Mouse (Mus musculus) adrenal gland (tissue): ENCODE results near the gene Acsbg1.
"Not testable (repeated sequence)": the region's sequence is repeated elsewhere in the genome, so short reads cannot be mapped to it uniquely, and the experiment has no call there.

Experiments
- intact Hi-C: fragments of 180-260 bp; cut with DNase I; formaldehyde crosslinking; loops from one replicate; pipeline ENCODE4 v1.15.1; 2025
- long read RNA-seq, 2 experiments: library from polyadenylated mRNA; unstranded; transcript quantifications; one replicate each; pipeline ENCODE4 v2.0.0; 2020; ENCODE audit warnings: borderline replicate concordance in 1 of 2; ENCODE audit not compliant: insufficient replicate concordance in 1 of 2

The Acsbg1 gene
- long read RNA-seq, experiment 1, transcript Acsbg1-201 (14 exons, 2,880 nt) = major isoform, 215 of 257 reads
- long read RNA-seq, experiment 1, partial matches to known transcripts = 29 of 257 reads
- long read RNA-seq, experiment 1, other reads (novel, unspliced or antisense) = 13 of 257 reads
- long read RNA-seq, experiment 2, transcript Acsbg1-201 (14 exons, 2,880 nt) = major isoform, 810 of 961 reads
- long read RNA-seq, experiment 2, partial matches to known transcripts = 91 of 961 reads
- long read RNA-seq, experiment 2, other reads (novel, unspliced or antisense) = 60 of 961 reads

DNA sequence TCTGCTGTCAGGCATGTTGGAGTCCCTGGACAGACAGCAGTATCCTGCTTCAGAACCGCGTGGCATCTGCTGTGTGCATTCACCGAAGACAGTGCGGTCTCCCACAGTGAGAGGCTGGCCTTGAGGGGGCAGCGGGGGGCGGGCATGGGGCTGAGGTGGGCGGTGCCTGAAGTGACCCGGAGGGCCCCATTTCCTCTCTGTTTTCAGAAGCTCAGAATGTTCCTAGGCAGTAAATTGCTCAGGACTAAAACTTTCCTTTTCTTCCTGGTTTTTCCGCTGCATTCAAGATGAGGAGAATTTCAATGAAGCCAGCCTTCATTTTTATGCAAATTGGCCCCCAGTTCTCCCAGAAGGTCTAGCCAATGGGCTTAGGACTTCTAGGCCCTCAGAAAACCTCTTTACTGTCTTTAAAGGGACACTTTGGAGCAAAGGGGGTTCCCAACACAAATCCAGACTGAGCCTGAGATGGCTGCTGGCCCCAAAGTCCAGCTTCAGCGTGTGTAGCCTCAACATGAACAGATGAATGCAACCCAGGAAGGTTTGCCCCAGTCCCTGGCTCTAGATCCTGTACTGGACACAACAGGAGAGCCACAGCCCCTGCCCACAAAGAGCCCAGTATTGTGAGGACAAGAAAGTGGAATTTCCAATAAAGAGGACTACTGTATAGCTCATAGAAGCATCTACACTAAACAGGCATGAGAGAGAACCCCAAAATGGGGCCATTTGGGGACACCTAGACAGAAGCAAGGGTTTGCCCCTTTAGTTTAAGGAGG is at the start of gene Acsbg1:
TSS of gene Acsbg1 (minus strand) at position 266 of the 773 bp plus-strand sequence.
- intact Hi-C loops = no loop called here

DNA sequence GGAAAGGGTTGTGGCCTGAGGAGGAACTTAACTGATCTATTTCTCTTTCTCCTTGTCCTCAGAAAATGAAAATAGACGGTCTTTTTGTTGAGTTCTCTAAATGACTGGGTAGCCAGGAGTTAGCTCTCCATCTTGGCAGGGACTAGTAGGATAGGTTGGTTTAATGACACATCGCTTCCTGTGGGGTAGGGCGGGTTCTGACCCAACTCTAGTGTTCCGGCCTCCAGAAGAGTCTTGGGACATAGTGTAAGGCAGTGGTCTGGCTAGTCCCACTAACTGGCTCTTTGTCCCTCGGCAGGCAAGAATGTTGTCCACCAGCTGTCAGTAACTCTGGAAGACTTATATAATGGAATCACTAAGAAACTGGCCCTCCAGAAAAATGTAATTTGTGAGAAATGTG is 46.4 kb upstream of the Acsbg1 start:
- intact Hi-C loops = no loop called here

DNA sequence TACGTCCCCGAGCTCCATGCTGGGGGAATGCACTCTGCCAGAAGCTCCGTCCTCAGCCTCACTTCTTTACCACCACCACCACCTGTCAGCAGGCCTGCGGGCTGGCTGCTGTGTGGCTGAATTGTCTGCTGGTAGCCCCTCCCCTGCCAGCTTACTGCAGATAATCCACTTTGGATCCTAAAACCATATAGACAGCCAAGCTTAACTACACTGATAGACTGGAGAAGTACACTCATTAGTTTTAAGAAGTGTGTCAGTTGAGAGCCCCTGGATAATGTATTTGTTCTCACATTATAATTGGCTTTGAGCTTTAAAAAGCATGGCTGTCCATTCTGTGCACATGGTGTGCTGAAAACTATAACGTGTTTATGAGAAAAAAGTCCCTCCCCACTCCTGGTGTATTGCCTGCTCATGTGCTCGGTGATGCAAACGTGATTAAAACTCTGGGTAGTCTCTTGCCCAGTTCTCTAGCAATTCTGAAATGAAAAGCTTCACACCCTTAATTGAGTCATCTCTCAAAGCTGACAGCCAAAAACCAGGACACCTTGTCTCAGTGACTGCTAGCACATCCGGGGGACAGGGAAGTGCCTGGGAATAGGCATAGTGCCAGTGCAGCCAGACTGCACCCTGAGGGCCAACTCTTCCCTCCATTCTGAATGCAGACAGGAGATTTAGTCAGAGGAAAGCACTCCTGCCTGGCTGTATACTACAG is 45.8 kb upstream of the Acsbg1 start:
- intact Hi-C loops = no loop called here

GRCm38 (mm10) chr9:54705561-54705960 is 43.9 kb upstream of the Acsbg1 start:
- intact Hi-C loops = no loop called here

GRCm38 (mm10) chr9:54704361-54704760 is 42.7 kb upstream of the Acsbg1 start:
- intact Hi-C loops = no loop called here

DNA sequence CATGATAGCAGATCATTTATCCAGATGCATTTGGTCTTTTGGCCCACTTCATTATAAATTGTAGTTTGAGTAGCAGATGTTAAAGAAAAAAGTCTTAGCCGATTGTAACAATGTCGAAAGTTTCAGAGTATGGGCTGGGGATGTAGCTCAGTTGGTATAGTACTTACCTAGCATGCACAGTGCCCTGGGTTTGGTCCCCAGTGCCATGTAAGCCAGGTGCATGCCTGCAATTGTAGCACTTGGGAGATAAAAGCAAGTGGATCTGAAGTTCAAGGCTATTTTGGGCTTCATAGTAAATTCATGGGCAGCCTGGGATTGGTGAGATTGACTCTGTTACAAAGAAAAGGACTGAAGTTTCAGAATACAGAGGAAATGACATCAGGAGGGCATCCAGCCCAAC is 40.9 kb upstream of the Acsbg1 start:
- intact Hi-C loops = no loop called here

- intact Hi-C loops = no loop called here
Measured at GRCm38 (mm10) chr9:54700746-54701145, 39.1 kb upstream of the Acsbg1 start.

DNA sequence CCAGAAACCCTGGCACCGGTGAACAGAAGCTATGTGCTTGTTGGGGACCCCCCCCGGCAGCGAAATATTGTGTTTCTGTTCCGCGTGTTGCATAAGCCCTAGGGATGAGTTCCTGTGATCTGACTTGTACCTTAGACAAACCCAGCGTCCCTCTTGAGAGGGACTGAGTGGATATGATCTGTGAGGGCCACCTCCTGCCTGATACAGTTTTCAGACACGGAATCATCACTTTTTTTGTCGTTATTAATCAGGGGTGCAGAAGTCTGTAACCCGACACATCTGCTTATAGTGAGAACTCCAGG is 38.5 kb upstream of the Acsbg1 start:
- intact Hi-C loops = no loop called here

DNA sequence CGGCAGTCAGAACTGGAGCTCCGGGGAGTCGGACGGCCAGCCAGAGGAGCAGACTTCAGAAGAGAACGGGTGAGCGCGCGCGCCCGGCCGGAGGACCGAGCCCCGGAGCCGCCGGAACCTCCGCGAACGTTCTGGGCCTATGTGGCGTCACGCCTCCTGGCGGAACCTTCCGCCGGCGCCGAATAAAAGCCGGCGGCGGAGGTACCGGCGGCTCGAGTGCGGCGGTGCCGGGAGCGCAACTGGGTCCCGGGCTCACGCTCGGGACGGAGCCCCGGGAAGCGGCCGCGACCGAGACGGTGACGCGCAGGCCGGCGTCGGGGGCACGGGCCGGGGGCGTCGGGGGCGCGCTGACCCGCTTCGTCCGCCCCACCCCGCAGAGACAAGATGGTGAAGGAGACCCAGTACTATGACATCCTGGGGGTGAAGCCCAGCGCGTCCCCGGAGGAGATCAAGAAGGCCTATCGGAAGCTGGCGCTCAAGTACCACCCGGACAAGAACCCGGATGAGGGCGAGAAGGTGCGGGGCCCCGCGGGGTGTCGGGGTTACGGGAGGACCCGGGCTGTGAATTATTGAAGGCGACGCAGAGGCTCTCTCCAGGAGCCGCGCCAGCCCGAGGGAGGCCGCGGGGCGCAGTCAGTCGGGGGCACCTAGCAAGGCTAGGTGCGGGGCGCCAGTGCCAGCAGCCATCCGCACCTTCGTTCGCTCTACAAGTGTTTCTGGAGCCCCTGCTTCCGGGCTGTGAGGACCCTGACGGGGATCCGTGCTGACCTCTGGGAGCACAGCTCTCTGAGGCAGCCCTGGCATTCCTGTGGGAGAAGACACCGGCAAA is 37.9 kb upstream of the Acsbg1 start:
- intact Hi-C loops = no loop called here

- intact Hi-C loops = no loop called here
Measured at GRCm38 (mm10) chr9:54699087-54699344, 37.3 kb upstream of the Acsbg1 start.

DNA sequence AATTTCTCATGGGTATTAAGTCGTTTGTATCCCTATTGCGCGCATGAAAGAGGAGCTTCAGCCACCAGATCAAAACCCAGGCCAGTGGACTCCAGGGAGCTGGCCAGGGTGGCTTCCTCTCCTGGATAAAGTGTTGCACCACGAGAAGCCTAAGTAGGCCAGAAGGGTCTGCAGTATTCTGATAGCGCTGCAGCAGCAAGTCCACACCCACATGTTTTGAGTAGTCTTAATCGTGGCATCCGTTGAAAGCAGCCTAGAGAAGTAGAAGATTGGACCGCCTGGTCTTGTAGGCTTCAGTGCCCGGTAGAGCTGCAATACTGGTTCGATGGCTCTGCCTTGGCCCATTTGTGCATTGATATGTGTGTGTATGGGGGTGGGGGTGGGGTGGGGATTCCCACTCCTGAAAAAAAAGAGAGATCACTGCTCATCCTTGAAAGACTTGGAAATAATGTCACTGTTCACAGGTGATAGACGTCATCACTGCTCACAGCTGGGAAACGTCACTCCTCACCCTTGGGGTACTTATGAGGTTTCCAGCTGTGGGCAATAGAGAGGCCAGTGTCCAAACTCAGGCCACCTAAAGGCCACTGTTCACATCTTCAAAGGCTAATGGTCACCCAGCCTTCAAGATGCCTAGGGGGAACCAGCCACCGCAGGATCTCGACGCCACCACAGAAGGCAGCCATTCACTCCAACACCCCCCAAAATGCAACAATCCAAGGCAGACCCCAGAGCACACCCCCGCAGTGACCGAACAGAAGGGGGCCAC is 36.8 kb upstream of the Acsbg1 start, which contains the start of gene Dnaja4:
TSS of gene Dnaja4 (plus strand) at position 556 of the 769 bp plus-strand sequence.
- intact Hi-C loops = no loop called here

DNA sequence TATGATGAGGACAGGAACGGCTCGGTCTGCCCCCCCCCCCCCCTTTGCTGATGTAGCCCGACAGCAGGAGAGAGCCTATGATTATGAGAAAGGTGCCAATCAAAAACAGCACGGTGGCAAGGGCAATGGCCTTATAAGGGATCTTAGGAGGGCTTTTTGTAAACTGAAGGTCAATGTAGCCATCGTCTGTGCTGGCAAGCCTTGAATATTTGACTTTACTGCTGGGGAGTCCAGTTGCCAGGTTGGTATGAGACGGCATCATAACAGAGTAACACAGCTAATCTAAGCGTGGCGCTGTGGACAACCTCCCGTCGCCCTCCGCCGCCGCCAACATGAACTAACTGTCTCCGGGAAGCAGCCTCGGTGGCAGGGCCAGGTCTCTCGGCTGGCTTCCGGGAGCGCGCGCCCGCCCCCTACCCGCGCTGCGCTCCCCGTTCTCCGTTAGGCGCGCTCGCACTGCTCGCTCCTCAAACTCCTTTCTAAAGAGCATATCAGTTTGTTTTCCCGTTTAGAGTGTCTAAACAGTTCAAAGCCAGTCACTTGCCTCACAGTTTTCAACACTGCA is 29.7 kb upstream of the Acsbg1 start:
- intact Hi-C loops = not testable (repeated sequence)

DNA sequence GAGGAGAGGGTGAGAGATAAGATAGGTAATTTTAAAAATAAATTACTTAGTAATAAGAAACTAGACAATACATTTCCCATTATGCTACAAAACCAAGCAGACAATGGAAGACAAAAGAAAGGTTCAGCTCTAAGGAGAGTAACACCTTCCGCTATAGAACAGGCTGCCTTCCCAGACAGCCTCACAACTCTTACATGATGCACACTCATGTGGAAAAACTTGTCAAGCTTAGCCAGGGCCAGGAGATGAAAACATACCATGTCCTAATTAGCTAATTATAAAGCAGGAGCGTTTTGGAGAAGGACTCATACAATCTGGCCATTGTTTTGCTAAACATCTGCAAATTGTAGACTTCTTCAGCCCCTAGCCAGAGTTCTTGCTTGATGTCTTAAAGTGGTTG is 29.0 kb upstream of the Acsbg1 start:
- intact Hi-C loops = not testable (repeated sequence)

DNA sequence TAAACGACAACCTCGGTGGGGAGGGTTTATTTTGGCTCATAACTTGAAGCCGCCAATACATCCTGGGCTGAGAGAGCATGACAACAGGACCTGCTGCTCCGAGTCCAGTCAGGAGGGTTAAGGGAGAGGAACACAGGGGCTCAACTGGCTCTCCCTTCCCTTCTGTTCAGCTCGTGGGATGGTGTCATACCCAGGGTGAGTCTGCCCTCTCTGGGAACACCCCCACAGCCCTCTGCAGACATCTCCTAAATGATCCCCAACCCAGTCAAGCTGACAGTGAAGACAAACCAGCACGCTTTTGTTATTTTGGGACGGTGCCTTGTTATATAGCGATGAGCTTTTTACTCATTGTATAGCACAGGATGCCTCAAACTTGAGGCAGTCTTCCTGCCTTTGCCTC is 27.8 kb upstream of the Acsbg1 start:
- intact Hi-C loops = no loop called here

GRCm38 (mm10) chr9:54687246-54688236 is 25.9 kb upstream of the Acsbg1 start:
- intact Hi-C loops = no loop called here

DNA sequence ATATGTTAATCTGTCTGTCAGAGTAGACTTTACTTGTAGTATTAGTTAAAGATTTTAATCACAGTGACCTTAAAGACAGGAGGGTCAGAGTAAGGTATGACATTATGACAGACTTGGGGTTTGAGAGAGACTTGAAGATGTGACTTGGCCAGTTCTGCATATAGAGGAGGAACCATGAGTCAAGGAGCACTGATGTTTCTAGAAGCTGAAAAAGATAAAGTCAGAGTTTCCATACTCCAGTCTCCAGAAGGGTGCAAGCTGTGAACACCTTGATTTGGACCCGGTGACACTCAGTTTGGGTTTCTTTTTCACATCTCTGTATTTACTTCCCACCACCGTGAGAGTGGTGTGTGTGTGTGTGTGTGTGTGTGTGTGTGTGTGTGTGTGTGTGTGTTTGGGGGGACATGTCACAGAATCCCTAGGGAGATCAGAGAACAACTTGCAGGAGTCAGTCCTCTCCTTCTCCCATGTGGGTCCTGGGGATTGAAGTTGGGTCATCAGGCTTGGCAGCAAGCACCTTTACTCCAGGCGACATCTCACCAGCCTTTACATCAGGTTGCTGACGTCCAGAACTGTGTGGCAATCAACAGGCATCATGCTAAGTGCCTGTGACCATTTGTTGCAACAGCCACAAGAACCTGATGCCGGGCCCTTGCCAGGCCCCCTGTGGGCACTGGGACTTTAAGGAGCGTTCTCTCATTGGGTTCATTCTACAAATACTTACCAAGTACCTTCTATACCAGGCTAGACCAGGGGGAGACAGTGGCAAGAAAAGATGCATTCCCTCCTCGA is 22.3 kb upstream of the Acsbg1 start:
- intact Hi-C loops = no loop called here

DNA sequence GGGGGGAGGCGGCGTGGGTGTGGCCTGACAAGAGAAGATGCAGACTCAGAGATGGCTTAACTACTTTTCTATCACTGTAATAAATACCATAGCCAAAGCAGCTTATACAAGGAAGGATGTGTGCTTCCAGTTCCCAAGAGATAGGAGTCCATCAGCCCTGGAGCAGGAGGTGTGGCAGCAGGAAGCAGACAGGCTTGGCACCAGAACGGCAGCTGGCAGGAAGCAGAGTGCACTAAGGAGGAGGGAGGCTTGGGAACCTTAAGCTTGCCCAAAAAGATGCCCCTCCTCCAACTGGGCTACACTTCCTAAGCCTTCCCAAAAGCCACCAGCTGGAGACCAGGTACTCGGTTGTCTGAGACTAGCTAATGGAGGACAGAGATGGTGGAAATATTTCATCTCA is 21.2 kb upstream of the Acsbg1 start:
- intact Hi-C loops = no loop called here

DNA sequence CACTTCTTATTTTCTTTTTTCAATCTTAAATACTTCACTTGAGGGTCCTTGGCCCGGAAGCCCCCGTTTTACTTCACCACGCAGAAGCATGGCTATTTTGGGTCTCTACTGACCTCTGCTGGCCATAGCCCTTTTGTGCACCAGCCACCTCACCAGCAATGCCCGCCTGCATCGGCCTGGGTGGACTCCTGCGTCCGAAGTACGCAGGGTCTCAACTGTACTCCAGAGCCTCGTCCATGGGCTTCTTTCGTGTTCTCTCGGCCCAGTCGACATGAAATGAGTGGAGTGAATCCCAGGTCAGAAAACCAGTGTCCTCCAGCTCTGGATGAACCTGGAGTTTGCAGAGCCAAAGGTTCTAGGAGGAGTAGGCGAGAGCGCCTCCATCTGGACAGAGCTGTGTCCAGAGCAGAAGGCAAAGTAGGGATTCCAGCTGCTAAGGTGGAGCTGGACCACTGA is 14.9 kb upstream of the Acsbg1 start:
- intact Hi-C loops = loop anchor here (1.0 to 5.0 kb wide), 3 partner anchors 44 to 129 kb away; no protein-coding TSS in a partner anchor
